Mouse (Mus musculus): Measurements from ENCODE around the gene Zfp652.
"Not testable (repeated sequence)": the region's sequence is repeated elsewhere in the genome, so short reads cannot be mapped to it uniquely, and the experiment has no call there.

Gene Zfp652

GRCm38 (mm10) chr11:95710478-95710877 lies 2.0 kb upstream of the Zfp652 start:
- in situ Hi-C loops (cut with MboI, MseI): no loop called here

DNA sequence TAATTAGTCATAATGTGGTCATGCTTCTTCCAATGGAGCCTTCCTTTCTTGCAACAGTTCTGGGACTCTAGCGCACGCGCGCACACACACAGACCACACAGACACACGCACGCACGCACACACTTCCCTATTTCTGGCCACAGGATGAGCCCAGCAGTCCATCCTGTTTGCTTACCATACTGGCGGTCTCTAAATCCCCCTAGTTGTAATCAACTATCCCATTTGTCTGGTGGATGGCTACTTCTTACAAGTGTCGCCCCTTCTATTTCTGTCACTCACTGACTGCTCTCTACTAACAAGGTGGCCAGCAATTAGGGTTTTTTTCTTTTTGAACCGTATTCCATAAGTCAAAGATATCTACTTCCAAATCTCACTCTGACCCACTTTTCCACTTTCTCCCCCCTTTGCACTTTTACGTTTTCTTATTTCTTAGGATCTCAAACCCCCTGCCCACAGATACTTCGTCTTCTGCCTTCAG lies 349 bp upstream of the Zfp652 start:
- in situ Hi-C loops (cut with MboI, MseI): no loop called here

DNA sequence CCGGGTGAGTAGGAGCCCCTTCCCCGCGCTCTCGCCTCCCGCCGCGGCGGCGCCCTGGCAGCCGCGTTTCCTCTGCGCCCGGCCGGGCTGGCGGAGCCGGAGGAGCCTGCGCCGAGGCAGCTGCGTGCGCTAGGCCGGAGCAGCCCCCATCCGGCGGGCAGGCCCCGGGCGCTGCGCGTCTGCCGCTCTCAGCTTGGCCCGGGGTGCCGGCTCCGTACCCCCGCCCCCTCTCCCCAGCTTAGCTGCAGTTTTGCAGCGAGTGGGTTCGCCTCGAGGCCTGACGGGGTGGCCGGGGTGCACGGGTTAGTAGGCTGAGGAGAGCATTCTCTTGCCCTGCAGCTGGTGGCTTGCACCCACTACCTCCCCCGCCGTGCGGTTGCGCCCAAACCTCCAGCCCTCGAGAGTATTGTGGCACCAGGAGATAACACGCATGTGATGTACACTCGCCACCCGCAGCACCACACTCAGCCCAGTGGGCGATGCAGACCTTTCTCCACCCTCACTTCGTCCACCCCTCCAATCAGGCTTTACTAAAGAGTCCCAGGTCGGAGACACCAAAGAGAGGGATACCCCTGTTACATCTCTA lies 845 bp downstream of the Zfp652 start:
- in situ Hi-C loops (cut with MboI, MseI): no loop called here

DNA sequence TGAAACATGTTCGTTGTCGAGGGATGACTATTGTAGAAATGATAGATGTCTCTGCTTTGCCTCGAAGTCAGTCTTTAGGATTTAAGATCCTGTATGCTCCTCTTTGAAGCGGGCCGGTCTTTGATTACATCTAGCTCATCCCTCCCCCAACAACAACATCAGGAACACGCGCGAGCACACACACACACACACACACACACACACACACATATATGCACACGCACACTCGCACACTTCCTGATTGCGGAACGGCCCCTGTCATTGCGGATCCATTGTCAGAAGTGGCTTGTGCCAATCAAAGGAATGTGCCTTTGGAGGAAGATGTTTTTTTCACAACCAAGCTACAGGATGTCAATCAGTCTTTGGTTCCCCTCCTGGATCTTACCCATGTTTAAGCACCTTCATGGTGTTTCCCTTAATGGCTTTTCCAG lies 1.4 kb downstream of the Zfp652 start:
- in situ Hi-C loops (cut with MboI, MseI): no loop called here

- in situ Hi-C loops (cut with MboI, MseI): no loop called here
Measured at GRCm38 (mm10) chr11:95714411-95714810, 1.9 kb downstream of the Zfp652 start.

DNA sequence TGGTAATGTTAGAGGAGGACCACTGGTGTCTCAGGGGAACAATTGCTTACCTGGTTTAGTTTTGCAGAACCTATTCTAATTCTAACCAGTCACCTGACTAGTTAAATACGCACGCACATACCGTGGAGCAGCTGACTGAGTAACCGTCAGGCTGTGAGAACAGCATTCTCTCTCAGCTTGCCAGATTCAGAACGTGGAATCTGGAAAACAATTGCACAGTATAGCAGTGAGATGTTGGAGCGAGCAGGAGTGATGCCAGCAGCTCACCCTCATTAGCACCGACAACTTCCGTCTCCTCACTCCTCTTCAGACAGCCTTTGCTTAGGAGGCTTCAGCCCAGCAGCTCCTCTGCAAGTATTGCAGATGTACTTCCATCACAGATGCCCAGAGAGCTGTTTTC lies 3.7 kb downstream of the Zfp652 start:
- in situ Hi-C loops (cut with MboI, MseI): no loop called here

GRCm38 (mm10) chr11:95719356-95719755 lies 6.9 kb downstream of the Zfp652 start:
- in situ Hi-C loops (cut with MboI, MseI): no loop called here

DNA sequence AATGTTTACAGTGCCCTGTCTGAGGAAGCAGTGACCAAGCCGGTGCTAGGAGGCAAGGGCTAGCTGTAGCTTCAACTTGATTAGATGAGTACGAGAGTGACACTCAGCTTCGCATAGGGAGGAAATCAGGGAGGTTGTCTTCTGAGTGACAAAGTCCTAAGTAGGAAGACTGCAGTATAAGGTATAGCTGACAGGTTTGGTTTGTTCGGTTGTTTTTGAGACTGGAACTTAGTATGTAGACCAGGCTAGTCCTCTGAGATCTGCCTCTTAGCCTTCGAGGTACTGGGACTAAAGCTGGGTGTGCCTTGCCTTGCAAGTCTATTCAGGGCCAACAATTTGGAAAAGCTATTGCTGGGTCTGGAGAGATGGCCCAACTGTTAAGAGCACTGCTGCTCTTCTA lies 10.8 kb downstream of the Zfp652 start, which contains the start of gene B130006D01Rik:
Gene B130006D01Rik, plus strand, starts transcription at position 301 of the 400 bp plus-strand sequence.
- in situ Hi-C loops (cut with MboI, MseI): no loop called here

DNA sequence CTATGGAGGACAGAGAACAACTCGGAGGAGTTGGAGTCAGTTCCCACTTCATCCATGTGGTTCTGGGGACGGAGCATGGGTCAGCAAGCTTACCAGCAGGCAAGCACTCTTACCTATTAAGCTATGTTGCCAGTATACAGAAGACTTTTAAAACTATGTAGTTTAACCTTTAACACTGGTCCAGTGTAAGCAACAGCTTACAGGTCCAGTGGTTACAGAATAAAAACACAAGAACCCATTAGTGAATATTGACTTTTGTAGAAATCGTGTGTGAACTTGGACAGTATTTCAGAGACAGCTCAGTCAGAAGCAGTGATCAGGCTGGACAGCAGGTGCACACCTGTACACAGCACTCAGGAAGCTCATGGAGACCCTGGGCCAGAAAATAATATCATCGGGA lies 12.0 kb downstream of the Zfp652 start:
- in situ Hi-C loops (cut with MboI, MseI): no loop called here

GRCm38 (mm10) chr11:95726156-95726555 lies 13.7 kb downstream of the Zfp652 start:
- in situ Hi-C loops (cut with MboI, MseI): no loop called here

DNA sequence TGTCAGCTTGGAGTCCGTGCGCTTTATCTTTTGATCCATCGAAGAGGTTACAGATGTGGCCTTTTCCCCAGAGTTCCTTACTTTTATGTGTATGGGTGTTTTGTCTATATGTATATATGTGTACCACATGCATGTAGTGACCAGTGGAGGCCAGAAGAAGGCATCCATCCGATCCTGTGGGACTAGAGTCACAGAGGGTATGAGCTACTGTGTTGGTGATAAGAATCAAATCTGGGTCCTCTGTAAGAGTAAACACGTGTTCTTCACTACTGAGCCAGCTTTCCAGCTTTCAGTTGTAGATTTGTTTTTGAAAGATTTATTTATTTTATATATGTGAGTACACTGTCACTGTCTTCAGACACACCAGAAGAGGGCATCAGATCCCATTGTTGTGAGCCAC lies 15.5 kb downstream of the Zfp652 start:
- in situ Hi-C loops (cut with MboI, MseI): no loop called here

- in situ Hi-C loops (cut with MboI, MseI): no loop called here
Measured at GRCm38 (mm10) chr11:95728916-95729907, 16.7 kb downstream of the Zfp652 start.

DNA sequence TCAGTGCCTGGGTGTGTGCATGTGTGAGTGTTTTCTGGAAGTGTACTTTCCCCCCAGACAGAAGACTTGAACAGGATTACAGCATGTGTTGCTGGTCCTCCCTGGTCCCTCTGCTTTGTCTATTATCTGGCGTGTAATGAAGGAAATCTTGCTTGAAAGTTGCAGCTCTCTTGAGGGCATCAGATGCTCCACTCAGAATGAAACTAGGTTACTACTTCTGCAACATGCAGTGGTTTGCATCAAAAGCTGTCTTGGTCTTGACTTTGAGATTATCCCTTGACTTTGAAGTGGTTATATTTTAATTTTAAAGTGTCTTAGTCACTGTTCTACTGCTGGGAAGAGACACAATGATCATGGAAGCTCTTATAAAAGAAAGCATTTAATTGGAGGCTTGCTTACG lies 22.0 kb downstream of the Zfp652 start:
- in situ Hi-C loops (cut with MboI, MseI): no loop called here

GRCm38 (mm10) chr11:95737811-95738210 lies 25.3 kb downstream of the Zfp652 start:
- in situ Hi-C loops (cut with MboI, MseI): no loop called here

DNA sequence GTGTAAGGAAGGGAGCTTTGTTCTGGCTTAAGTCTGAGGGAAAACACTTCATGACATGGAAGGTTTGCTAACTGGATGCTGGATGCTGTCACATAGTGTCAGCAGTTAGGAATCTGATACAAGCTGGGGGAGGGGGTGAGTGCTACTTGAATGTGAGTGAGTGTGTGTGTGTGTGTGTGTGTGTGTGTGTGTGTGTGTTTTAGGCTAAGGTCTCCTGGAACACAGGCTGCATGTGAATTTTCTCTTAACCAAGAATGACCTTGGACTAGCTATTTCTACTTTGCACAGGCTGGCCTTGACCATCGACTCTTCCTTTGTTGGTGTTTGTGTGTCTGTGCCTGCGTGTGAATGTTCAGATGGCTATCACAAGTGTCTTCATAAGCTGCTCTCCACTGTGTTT lies 32.0 kb downstream of the Zfp652 start:
- in situ Hi-C loops (cut with MboI, MseI): no loop called here

DNA sequence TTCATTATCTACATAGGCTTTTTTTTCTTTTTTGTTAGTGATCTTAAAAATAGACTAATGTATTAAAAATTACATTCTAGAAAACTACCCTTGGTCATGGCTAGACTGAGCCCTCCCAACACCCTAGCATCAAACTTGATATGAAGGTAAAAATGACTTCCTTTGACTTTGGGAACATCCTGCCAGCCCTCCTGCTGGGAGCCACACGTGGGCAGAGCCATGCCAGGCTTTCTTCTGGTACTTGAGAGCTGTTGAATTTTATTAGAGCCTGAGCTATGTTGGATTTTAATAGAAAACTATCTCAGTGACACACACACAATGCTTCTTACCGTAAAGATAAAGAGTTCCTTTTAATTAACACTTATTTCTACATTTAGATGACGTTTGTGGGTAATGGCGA lies 34.3 kb downstream of the Zfp652 start:
- in situ Hi-C loops (cut with MboI, MseI): no loop called here

- in situ Hi-C loops (cut with MboI, MseI): no loop called here
Measured at GRCm38 (mm10) chr11:95748331-95748730, 35.9 kb downstream of the Zfp652 start.

DNA sequence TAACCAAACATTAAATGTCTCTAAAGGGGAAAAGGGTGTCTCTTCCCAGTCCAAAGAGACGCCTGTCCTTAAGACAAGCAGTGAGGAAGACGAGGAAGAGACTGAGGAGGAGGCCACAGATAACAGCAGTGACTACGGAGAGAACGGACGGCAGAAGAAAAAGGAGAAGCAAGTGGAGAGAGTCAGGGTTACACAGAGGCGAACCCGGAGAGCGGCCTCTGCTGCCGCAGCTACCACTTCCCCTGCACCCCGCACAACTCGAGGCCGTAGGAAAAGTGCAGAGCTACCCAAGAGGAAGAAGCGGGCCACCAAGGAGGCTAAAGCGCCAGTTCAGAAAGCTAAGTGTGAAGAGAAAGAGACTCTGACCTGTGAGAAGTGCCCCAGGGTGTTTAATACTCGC lies 37.1 kb downstream of the Zfp652 start:
- in situ Hi-C loops (cut with MboI, MseI): loop anchor here (5.0 kb wide), 1 partner anchor 62 kb away; no protein-coding TSS in a partner anchor

DNA sequence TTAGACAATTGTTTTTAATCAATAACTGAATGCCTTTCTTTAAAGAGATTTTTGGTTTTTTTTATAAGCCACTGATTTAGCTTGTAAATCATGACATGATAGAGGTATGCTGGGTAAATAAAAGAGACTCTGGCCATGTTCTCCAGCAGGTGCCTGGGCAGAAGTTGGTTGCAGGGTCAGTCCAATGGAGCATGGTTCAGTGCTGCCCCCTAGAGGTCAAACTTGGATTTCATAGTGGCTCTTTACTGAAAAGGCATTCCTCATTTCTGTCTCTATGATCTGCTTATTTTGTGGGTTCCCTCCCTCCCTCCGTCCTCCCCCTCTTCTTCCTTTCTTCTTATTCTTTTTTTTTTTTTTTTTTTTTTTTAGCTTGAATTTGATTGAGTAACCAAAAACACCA lies 38.5 kb downstream of the Zfp652 start:
- in situ Hi-C loops (cut with MboI, MseI): loop anchor here (5.0 kb wide), 1 partner anchor 64 kb away; no protein-coding TSS in a partner anchor

- in situ Hi-C loops (cut with MboI, MseI): not testable (repeated sequence)
Measured at GRCm38 (mm10) chr11:95755137-95755536, 42.7 kb downstream of the Zfp652 start.

GRCm38 (mm10) chr11:95760521-95760920 lies 48.0 kb downstream of the Zfp652 start:
- in situ Hi-C loops (cut with MboI, MseI): no loop called here

DNA sequence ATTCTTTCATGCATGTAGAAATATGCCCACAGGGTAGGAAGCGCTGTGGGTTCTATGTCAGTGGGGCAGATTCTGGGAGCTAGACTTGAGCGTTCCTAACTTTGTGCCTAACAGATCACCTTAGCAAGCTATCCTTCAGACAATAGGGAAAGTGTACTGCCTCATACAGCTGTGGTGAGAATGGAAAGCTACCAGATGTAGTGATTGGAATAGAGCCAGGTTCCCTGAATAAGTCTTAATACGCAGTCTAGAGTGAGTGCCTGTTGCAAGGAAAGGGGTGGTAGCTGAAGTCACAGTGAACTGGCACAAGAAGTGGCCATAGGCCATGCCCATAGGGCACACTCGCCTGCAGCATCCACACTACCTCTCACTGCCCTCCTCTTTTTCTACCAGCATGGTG lies 50.5 kb downstream of the Zfp652 start:
- in situ Hi-C loops (cut with MboI, MseI): no loop called here

- in situ Hi-C loops (cut with MboI, MseI): no loop called here
Measured at GRCm38 (mm10) chr11:95764806-95765205, 52.3 kb downstream of the Zfp652 start.
